Mouse (Mus musculus) cortical plate, adult 2 months (tissue): ENCODE measurements around the gene Nadk2.

Source experiments
- CTCF ChIP-seq: fragments of 200-500 bp; IDR thresholded peaks from 2 replicates; pipeline ENCODE4 v1.5.1; 2011; ENCODE audit warnings: mild to moderate bottlenecking, control low read depth, low read length; ENCODE audit not compliant: insufficient read depth; ENCODE audit errors: extremely low read depth
- POLR2A ChIP-seq: fragments of 200-500 bp; IDR thresholded peaks from 2 replicates; pipeline ENCODE4 v1.6.1; 2011; ENCODE audit warnings: mild to moderate bottlenecking, low read length, control low read depth; ENCODE audit not compliant: insufficient read depth; ENCODE audit errors: extremely low read depth

- TF ChIP-seq POLR2A (no peak), CTCF (no peak)
Observed at GRCm38 (mm10) chr15:9061150-9061882, 9.7 kb upstream of the Nadk2 start.
